In the genomic region with DNA sequence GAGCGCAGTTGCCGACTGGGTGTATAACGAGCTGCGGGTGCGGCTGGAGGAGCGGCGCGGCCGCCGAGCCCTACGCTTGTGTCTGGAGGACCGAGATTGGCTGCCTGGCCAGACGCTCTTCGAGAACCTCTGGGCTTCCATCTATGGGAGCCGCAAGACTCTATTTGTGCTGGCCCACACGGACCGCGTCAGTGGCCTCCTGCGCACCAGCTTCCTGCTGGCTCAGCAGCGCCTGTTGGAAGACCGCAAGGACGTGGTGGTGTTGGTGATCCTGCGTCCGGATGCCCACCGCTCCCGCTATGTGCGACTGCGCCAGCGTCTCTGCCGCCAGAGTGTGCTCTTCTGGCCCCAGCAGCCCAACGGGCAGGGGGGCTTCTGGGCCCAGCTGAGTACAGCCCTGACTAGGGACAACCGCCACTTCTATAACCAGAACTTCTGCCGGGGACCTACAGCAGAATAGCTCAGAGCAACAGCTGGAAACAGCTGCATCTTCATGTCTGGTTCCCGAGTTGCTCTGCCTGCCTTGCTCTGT, we compare ENCODE assay signal across 8 mouse cellular contexts. TPM values are rescaled to one million over a fixed set of nuclear protein-coding genes. Genes with fewer than 3 reads are reported as not detected.
A peak's percentile ranks its signal among the peaks of the same experiment; 100 is the strongest.
DNase-seq lines count a peak whose midpoint lies in the region; ATAC-seq and TF ChIP-seq lines count a peak whose summit lies in the region.

No protein-coding gene starts in this region.

- DNase-seq in liver, adult 2 months (ENCODE audit: extremely low read depth, low read depth, low spot score), result no peak
- DNase-seq in liver, result no peak
- peak; percentile 77 for DNase-seq in embryo, embryonic 11 days
- DNase-seq in limb, embryonic 10.5 days (ENCODE audit: low spot score), result peak; percentile 66
- DNase-seq in urinary bladder, postnatal 10 days (ENCODE audit: low spot score), result no peak
- no peak for DNase-seq in gastrocnemius, postnatal 10 days

- H3K27ac ChIP-seq in liver, adult 2 months (replicated peaks; ENCODE audit: insufficient read depth, low read depth, low read length), result no peak overlapping the region
- H3K27ac ChIP-seq in heart, embryonic 16.5 days (ENCODE audit: low read length), result no peak overlapping the region
- H3K27ac ChIP-seq in limb, embryonic 10.5 days, result peak overlapping the region; percentile 76
- 0 out of 2 replicates have a peak overlapping the region, but pooled peaks have one; percentile 5 for H3K27ac ChIP-seq in midbrain, embryonic 13.5 days

- TF ChIP-seq POLR2A in liver, adult 2 months (IDR thresholded peaks at IDR 0.05; ENCODE audit: extremely low read depth, insufficient read depth, low read length), result no peak

- WGBS in liver, adult 2 months, result 19% methylated on average over 34 of the region's 34 CpGs
- 4% methylated on average over 34 of the region's 34 CpGs for WGBS in heart, embryonic 16.5 days
- 6% methylated on average over 34 of the region's 34 CpGs for WGBS in limb, embryonic 10.5 days
- WGBS in midbrain, embryonic 13.5 days, result 6% methylated on average over 34 of the region's 34 CpGs

- H3K9me3 ChIP-seq in heart, embryonic 16.5 days (replicated peaks; ENCODE audit: control insufficient read depth, low read length), result no peaks in the 10 kb centered on the region
- no peaks in the 10 kb centered on the region for H3K9me3 ChIP-seq in limb, embryonic 10.5 days (replicated peaks)
- H3K9me3 ChIP-seq in midbrain, embryonic 13.5 days, result no peaks in the 10 kb centered on the region

- no peak for TF ChIP-seq CTCF in liver, adult 2 months (IDR thresholded peaks at IDR 0.05; ENCODE audit: low read depth, low read length)

- no peaks in the 10 kb centered on the region for H3K79me2 ChIP-seq in liver, adult 2 months (ENCODE audit: control insufficient read depth, insufficient read depth, low read length)

- H3K9ac ChIP-seq in liver, adult 2 months (ENCODE audit: low read depth, low read length), result peak overlapping the region; percentile 30
- peak overlapping the region; percentile 65 for H3K9ac ChIP-seq in heart, embryonic 16.5 days (ENCODE audit: low read length)
- H3K9ac ChIP-seq in midbrain, embryonic 13.5 days (replicated peaks), result peak overlapping the region; percentile 63

- no peaks in the 10 kb centered on the region for H3K27me3 ChIP-seq in liver, adult 2 months (ENCODE audit: control insufficient read depth, insufficient read depth, low read length)
- peaks cover 15% of the 10 kb centered on the region for H3K27me3 ChIP-seq in heart, embryonic 16.5 days (ENCODE audit: control insufficient read depth, insufficient read depth, low read length)
- peaks cover 44% of the 10 kb centered on the region for H3K27me3 ChIP-seq in limb, embryonic 10.5 days (ENCODE audit: low read depth, poor library complexity, severe bottlenecking)
- H3K27me3 ChIP-seq in midbrain, embryonic 13.5 days, result peaks cover 15% of the 10 kb centered on the region

- no peaks in the 10 kb centered on the region for H3K4me1 ChIP-seq in liver, adult 2 months (ENCODE audit: control insufficient read depth, insufficient read depth, low read length)
- peaks cover 11% of the 10 kb centered on the region for H3K4me1 ChIP-seq in heart, embryonic 16.5 days (ENCODE audit: control insufficient read depth, insufficient read depth, low read length)
- H3K4me1 ChIP-seq in limb, embryonic 10.5 days, result peaks cover 14% of the 10 kb centered on the region
- H3K4me1 ChIP-seq in midbrain, embryonic 13.5 days (replicated peaks), result peaks cover 11% of the 10 kb centered on the region

- no peaks in the 10 kb centered on the region for H3K36me3 ChIP-seq in liver, adult 2 months (ENCODE audit: control insufficient read depth, insufficient read depth, low read length)
- no peaks in the 10 kb centered on the region for H3K36me3 ChIP-seq in heart, embryonic 16.5 days (ENCODE audit: control insufficient read depth, insufficient read depth)
- no peaks in the 10 kb centered on the region for H3K36me3 ChIP-seq in limb, embryonic 10.5 days
- no peaks in the 10 kb centered on the region for H3K36me3 ChIP-seq in midbrain, embryonic 13.5 days

- H3K4me3 ChIP-seq in liver, adult 2 months (ENCODE audit: insufficient read depth, low read depth, low read length), result peak overlapping the region; percentile 42
- peak overlapping the region; percentile 54 for H3K4me3 ChIP-seq in heart, embryonic 16.5 days (ENCODE audit: low read length)
- H3K4me3 ChIP-seq in limb, embryonic 10.5 days, result peak overlapping the region; percentile 53
- peak overlapping the region; percentile 40 for H3K4me3 ChIP-seq in midbrain, embryonic 13.5 days (replicated peaks)

- peak overlapping the region; percentile 85 for H3K4me2 ChIP-seq in heart, embryonic 16.5 days (ENCODE audit: low read depth, low read length)
- peak overlapping the region; percentile 69 for H3K4me2 ChIP-seq in midbrain, embryonic 13.5 days (replicated peaks)

- ATAC-seq in heart, embryonic 16.5 days (replicated peaks; ENCODE audit: extremely low read depth, insufficient read depth, low FRiP score), result peak; percentile 39
- ATAC-seq in midbrain, embryonic 13.5 days, result peak; percentile 81

RNA-seq across cellular contexts. Expression of gene Tlr9, which starts 3.8 kb away (rescaled TPM):
- 0.18 and 0.27 TPM in 2 replicates for total RNA-seq in liver, adult 2 months (2014; rRNA removed)
- 0.37 and 0.61 TPM in 2 replicates for polyA plus RNA-seq in liver, adult 2 months (2012; rRNA removed)
- polyA plus RNA-seq in heart, embryonic 16.5 days (2015; fragmentation: Nextera tagmentation; extraction: Ambion mirVana), result 0.05 and 0.09 TPM in 2 replicates
- not detected in 2 replicates for polyA plus RNA-seq in limb, embryonic 10.5 days (2016; fragmentation: Nextera tagmentation; extraction: Ambion mirVana)
- polyA plus RNA-seq in midbrain, embryonic 13.5 days (2015; fragmentation: Nextera tagmentation; extraction: Ambion mirVana), result not detected in 2 replicates
- total RNA-seq in gastrocnemius, postnatal 10 days (2021), result under 1 TPM; 0.52 to 0.90 TPM

RNA-seq across cellular contexts. Expression of gene Alas1, which starts 22.2 kb away (rescaled TPM):
- total RNA-seq in liver, adult 2 months (2014; rRNA removed), result 270 and 285 TPM in 2 replicates
- 530 and 649 TPM in 2 replicates for polyA plus RNA-seq in liver, adult 2 months (2012; rRNA removed)
- polyA plus RNA-seq in heart, embryonic 16.5 days (2015; fragmentation: Nextera tagmentation; extraction: Ambion mirVana), result 217 and 223 TPM in 2 replicates
- polyA plus RNA-seq in limb, embryonic 10.5 days (2016; fragmentation: Nextera tagmentation; extraction: Ambion mirVana), result 62.8 and 77.9 TPM in 2 replicates
- polyA plus RNA-seq in midbrain, embryonic 13.5 days (2015; fragmentation: Nextera tagmentation; extraction: Ambion mirVana), result 91.5 and 93.6 TPM in 2 replicates
- total RNA-seq in gastrocnemius, postnatal 10 days (2021), result 100 to 1,000 TPM; 152 to 165 TPM

RNA-seq across cellular contexts. Expression of gene Twf2, which starts 23.3 kb away (rescaled TPM):
- 4.9 and 6.2 TPM in 2 replicates for total RNA-seq in liver, adult 2 months (2014; rRNA removed)
- 4.5 and 4.7 TPM in 2 replicates for polyA plus RNA-seq in liver, adult 2 months (2012; rRNA removed)
- 55.7 and 61.6 TPM in 2 replicates for polyA plus RNA-seq in heart, embryonic 16.5 days (2015; fragmentation: Nextera tagmentation; extraction: Ambion mirVana)
- polyA plus RNA-seq in limb, embryonic 10.5 days (2016; fragmentation: Nextera tagmentation; extraction: Ambion mirVana), result 75.1 and 76.6 TPM in 2 replicates
- 52.2 and 53.3 TPM in 2 replicates for polyA plus RNA-seq in midbrain, embryonic 13.5 days (2015; fragmentation: Nextera tagmentation; extraction: Ambion mirVana)
- total RNA-seq in gastrocnemius, postnatal 10 days (2021), result 10 to 100 TPM; 57.2 to 70.5 TPM

RNA-seq across cellular contexts. Expression of gene Ppm1m, which starts 26.7 kb away (rescaled TPM):
- total RNA-seq in liver, adult 2 months (2014; rRNA removed), result 12.4 and 13.7 TPM in 2 replicates
- polyA plus RNA-seq in liver, adult 2 months (2012; rRNA removed), result 17.3 and 22.7 TPM in 2 replicates
- 25.0 and 27.7 TPM in 2 replicates for polyA plus RNA-seq in heart, embryonic 16.5 days (2015; fragmentation: Nextera tagmentation; extraction: Ambion mirVana)
- 53.1 and 57.5 TPM in 2 replicates for polyA plus RNA-seq in limb, embryonic 10.5 days (2016; fragmentation: Nextera tagmentation; extraction: Ambion mirVana)
- 16.7 and 16.9 TPM in 2 replicates for polyA plus RNA-seq in midbrain, embryonic 13.5 days (2015; fragmentation: Nextera tagmentation; extraction: Ambion mirVana)
- 10 to 100 TPM in 1 of 2 experiments, 1 to 10 TPM in 1; 8.0 to 10.0 TPM for total RNA-seq in gastrocnemius, postnatal 10 days (2021)

RNA-seq across cellular contexts. Expression of gene Poc1a, which starts 54.6 kb away (rescaled TPM):
- 1.8 and 3.2 TPM in 2 replicates for total RNA-seq in liver, adult 2 months (2014; rRNA removed)
- polyA plus RNA-seq in liver, adult 2 months (2012; rRNA removed), result 3.1 and 3.9 TPM in 2 replicates
- polyA plus RNA-seq in heart, embryonic 16.5 days (2015; fragmentation: Nextera tagmentation; extraction: Ambion mirVana), result 29.3 and 30.6 TPM in 2 replicates
- 42.9 and 43.9 TPM in 2 replicates for polyA plus RNA-seq in limb, embryonic 10.5 days (2016; fragmentation: Nextera tagmentation; extraction: Ambion mirVana)
- polyA plus RNA-seq in midbrain, embryonic 13.5 days (2015; fragmentation: Nextera tagmentation; extraction: Ambion mirVana), result 10.6 and 13.5 TPM in 2 replicates
- 1 to 10 TPM; 3.7 to 5.2 TPM for total RNA-seq in gastrocnemius, postnatal 10 days (2021)

Comparison
In these comparisons a context has a peak if more than half of its experiments do, and no peak if none do; other contexts are left out.
1. DNase-seq: peak in embryo, embryonic 11 days (single experiment) and limb, embryonic 10.5 days (single experiment); none in liver, adult 2 months (single experiment), liver (single experiment), urinary bladder, postnatal 10 days (single experiment) and gastrocnemius, postnatal 10 days (single experiment).
2. H3K27ac ChIP-seq: peak in limb, embryonic 10.5 days (single experiment) and midbrain, embryonic 13.5 days (single experiment); none in liver, adult 2 months (single experiment) and heart, embryonic 16.5 days (single experiment).
3. Peak in every context shown above with its lines, with median percentiles within 50 percentile points of each other: H3K4me3 ChIP-seq and H3K9ac ChIP-seq.